Mouse (Mus musculus): Measurements from ENCODE around the gene Cygb. TPM values are rescaled to one million over a fixed set of nuclear protein-coding genes. Genes with fewer than 3 reads are reported as not detected.
"Not testable (repeated sequence)": the region's sequence is repeated elsewhere in the genome, so short reads cannot be mapped to it uniquely, and the experiment has no call there.

The Cygb gene
- polyA plus RNA-seq, 1 experiment: 18.3 TPM

DNA sequence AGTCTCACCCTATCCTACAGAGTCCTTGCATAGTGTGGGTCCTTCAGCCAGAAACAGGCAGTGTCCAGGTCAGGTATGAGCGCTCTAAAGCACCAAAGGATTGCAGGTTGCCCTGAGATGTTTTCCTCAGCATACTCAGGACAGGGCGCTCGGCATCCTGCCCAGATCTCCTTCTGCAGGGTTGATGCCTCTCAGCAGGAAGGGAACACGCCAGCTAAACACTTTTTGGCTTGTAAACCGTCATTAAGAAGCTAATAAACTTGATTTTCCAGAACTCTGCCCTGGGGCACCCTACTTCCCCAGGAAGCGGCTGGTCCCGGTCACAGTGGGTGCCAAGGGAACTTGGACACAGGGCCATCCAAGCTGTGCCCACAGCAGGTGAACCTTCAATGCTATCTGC is 35.0 kb downstream of the Cygb start:
- DNase-seq (ENCODE audit: low read depth): no peak
- TF ChIP-seq POLR2A (IDR thresholded peaks at IDR 0.05; ENCODE audit: borderline replicate concordance, extremely low read depth, insufficient read depth, insufficient read length, poor library complexity, severe bottlenecking) (no peak), CTCF (IDR thresholded peaks at IDR 0.05; ENCODE audit: borderline replicate concordance, extremely low read depth, insufficient read depth, insufficient read length) (no peak)

DNA sequence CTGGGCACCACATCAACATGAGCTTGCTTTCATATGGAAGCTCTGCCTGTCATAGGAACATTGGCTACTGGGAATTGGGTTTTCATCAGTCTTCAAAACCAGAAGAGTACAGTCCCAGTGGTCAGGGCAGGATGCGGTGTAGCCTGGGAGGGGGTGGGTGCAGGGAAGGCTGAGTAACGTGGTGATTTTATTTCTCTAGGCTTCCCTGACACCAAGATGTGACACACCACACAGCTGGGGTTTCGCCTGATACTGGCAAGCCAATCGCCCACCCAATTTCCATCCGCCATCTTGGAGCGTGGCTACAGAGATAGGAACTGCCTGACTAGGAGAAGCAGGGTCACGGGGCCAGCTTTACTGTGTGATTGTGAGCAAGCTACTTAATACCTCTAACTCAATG is 35.4 kb downstream of the Cygb start:
- no peak for DNase-seq (ENCODE audit: low read depth)
- TF ChIP-seq CTCF (IDR thresholded peaks at IDR 0.05; ENCODE audit: borderline replicate concordance, extremely low read depth, insufficient read depth, insufficient read length) (no peak), POLR2A (IDR thresholded peaks at IDR 0.05; ENCODE audit: borderline replicate concordance, extremely low read depth, insufficient read depth, insufficient read length, poor library complexity, severe bottlenecking) (no peak)

DNA sequence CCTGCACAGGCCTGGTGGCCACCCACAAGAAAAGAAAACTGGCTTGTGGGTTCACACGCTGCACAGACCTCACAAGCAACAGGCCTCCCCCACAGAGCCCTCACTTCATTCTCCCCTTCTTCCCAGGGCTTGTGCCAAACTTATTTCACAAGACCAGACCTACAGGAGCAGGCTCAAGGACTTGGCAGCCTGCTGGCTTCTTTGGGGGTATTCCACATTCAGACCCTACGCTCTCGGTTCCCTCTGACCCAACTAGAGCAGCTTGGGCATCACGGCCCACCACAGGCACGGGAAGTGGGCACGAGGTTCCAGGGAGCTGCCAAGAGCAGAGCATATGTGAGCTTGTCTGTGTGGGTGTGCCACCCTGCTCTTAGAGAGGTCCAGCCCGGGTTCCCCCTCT is 36.5 kb downstream of the Cygb start:
- TF ChIP-seq CTCF (IDR thresholded peaks at IDR 0.05; ENCODE audit: borderline replicate concordance, extremely low read depth, insufficient read depth, insufficient read length): no peak
- no peak for TF ChIP-seq POLR2A (IDR thresholded peaks at IDR 0.05; ENCODE audit: borderline replicate concordance, extremely low read depth, insufficient read depth, insufficient read length, poor library complexity, severe bottlenecking)
- DNase-seq (ENCODE audit: low read depth): no peak

DNA sequence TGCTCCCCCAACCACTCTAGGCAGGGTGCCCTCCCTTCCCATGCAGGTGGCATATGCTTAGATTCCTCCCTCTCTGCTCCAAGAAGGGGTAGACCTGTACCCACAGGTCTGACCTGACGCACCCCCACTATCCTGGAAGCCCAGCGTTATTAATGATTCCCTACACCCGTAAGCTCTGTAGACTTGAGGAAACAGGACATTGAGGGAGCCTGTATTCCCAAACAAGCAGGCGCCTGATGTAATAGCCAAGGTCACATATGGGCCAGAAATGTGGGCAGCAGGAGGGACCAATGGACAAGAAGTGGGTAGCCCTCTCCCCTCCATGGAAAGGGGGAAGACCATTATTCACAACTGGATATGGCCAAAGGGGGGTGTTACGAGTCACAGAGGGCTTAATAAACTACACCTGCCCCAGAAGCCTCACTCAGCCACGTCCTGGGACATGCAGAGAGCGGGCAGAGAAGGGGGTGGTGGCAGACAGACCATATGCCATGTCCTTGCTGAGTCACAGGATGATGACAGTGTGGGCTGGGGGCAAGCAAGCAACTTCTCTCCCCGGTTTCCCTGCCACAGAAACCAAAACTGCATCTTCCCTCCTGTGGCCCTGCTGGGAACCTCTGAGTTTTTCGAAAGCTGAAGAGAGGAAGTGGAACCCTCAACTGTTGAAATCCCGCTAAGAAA is 37.5 kb downstream of the Cygb start:
- no peak for DNase-seq (ENCODE audit: low read depth)
- no peak for TF ChIP-seq CTCF (IDR thresholded peaks at IDR 0.05; ENCODE audit: borderline replicate concordance, extremely low read depth, insufficient read depth, insufficient read length)
- no peak for TF ChIP-seq POLR2A (IDR thresholded peaks at IDR 0.05; ENCODE audit: borderline replicate concordance, extremely low read depth, insufficient read depth, insufficient read length, poor library complexity, severe bottlenecking)

DNA sequence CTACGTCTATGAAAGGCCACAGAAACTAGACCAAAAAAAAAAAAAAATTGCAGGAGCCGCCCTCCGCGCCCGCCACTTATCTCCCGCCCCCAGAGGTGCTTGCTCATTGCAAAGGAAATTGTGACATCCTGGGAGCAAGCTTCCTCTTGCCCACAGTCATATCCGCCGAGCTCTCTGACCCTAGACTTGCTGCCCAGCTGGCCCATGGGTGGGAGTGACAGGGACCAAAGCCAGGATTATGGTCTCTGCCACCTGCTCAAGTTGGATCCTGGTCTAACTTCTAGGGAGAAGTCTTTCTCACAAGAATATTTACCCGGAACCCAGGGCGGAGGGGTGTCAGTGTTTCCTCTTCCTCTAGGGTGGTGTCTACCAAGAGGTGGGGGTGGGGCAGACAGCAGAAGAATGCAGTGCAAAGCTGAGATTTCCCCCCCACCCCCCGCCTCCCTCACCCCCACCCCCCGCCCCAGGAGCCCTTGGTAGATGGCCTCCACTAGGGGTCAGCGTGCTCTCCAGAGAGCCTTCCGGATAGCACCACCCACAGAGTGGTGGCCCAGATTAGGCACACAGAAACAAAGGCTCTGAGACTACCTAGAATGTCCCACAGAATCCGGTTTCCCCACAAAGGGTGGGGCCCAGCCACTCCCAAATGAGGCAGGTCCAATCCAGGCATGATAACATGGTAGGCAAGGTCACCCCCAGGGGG is 38.2 kb downstream of the Cygb start:
- DNase-seq (ENCODE audit: low read depth): no peak
- TF ChIP-seq POLR2A (IDR thresholded peaks at IDR 0.05; ENCODE audit: borderline replicate concordance, extremely low read depth, insufficient read depth, insufficient read length, poor library complexity, severe bottlenecking) (no peak), CTCF (IDR thresholded peaks at IDR 0.05; ENCODE audit: borderline replicate concordance, extremely low read depth, insufficient read depth, insufficient read length) (no peak)

DNA sequence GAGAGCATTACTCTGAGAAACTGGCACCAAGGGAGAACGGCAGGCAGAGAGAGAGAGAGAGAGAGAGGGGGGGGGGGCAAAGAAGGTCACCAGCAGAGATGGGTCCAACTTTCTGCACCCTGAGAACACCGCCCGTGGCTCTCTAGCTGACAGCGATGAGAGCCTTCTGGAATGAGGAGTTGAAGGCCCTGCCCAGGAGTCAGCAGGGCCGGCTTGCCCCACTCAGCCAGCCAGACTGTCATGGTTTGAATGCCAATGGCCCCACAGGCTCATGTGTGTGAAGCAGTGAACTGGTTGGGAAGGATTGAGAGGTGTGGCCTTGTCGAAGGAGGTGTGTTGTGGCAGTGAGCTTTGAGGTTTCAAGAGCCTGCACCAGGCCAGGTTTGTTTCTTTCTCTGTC is 40.9 kb downstream of the Cygb start:
- TF ChIP-seq POLR2A (IDR thresholded peaks at IDR 0.05; ENCODE audit: borderline replicate concordance, extremely low read depth, insufficient read depth, insufficient read length, poor library complexity, severe bottlenecking) (no peak), CTCF (IDR thresholded peaks at IDR 0.05; ENCODE audit: borderline replicate concordance, extremely low read depth, insufficient read depth, insufficient read length) (no peak)
- DNase-seq (ENCODE audit: low read depth): no peak

DNA sequence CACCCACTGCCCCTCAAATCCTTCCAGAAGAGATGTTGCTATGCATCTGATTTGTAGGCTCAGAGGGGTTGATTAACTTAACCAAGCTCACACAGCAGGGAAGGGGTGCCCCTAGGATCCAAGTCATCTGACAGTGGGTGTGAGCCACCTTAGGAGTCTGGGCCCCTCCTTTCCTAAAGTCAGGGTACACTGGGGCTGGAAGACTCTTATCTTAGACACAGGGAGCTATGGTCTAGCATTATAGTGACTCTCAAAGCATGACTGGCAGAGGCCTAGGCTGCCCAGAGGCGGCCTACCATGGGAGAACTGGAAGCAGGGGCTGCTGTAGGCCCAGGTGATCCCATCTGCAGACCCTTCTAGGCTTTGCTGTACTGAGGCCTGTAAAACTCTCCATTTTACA is 41.6 kb downstream of the Cygb start:
- no peak for TF ChIP-seq CTCF (IDR thresholded peaks at IDR 0.05; ENCODE audit: borderline replicate concordance, extremely low read depth, insufficient read depth, insufficient read length)
- no peak for TF ChIP-seq POLR2A (IDR thresholded peaks at IDR 0.05; ENCODE audit: borderline replicate concordance, extremely low read depth, insufficient read depth, insufficient read length, poor library complexity, severe bottlenecking)

DNA sequence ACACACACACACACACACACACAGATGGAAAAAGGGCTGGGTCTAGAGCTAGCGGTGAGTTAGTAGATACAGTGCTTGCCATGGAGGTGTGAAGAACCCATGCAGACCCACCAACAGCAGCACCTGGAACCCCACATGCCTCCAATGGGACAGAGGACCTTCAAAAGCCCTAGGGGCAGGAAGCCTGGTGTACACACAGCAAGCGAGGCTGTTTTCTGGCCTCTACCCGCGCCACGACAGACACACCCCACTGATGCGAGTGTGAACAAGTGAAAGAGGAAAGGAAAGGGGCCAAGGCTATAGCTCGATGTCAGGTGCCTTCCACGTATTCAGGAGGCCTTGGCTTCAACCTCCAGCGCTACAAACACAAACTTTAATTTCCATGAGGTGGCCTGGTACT is 42.2 kb downstream of the Cygb start:
- TF ChIP-seq POLR2A (IDR thresholded peaks at IDR 0.05; ENCODE audit: borderline replicate concordance, extremely low read depth, insufficient read depth, insufficient read length, poor library complexity, severe bottlenecking): no peak
- TF ChIP-seq CTCF (IDR thresholded peaks at IDR 0.05; ENCODE audit: borderline replicate concordance, extremely low read depth, insufficient read depth, insufficient read length): no peak
- no peak for DNase-seq (ENCODE audit: low read depth)

More for the DNA sequence above, 41.6 kb downstream of the Cygb start:
- DNase-seq (ENCODE audit: low read depth): no peak

DNA sequence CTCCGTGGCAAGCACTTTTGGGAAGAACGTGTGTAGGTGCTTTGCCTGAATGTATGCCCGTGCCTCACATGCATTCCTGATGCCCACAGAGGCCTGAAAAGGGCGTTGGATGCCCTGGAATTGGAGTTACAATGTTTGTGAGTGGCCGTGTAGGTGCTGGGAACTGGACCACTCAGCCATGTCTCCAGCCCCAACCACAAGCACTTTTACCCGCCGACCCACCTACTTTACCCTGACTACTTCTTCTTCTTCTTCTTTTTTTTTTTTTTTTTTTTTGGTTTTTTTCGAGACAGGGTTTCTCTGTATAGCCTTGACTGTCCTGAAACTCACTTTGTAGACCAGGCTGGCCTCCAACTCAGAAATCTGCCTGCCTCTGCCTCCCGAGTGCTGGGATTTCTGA is 42.9 kb downstream of the Cygb start:
- not testable (repeated sequence) for DNase-seq (ENCODE audit: low read depth)

DNA sequence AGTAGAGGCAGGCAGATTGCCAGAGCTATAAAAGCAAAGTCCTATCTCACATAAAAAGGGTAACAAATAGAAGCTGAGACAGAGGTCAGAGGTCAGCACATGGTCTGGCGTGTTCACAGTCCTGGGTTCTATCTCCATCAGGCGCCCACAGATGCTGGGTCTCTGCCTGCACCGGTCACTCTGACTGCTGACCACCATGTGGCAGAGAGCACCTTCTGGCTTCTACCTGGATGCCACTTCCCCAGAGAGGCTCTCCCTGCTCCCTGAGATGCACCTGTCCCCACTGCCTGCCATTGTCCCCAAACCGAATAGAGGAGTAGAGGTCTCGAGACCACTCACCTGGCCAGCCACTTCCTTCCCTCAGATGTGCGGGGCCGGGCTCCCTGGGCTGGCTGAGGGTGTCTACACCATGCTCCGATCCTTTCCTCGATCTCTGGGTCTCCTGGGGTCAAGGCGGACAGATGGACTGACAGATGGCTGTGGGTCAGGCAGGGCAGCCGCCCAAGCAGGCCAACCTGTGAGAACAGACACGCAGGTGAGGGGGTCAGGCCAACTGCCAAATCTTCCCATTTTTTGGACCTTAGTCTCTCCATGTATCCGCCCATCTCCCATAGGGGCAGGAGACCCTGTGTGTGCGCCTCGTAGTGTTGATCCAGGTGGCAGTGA is 44.0 kb downstream of the Cygb start:
- no peak for DNase-seq (ENCODE audit: low read depth)
- TF ChIP-seq CTCF (IDR thresholded peaks at IDR 0.05; ENCODE audit: borderline replicate concordance, extremely low read depth, insufficient read depth, insufficient read length): no peak
- no peak for TF ChIP-seq POLR2A (IDR thresholded peaks at IDR 0.05; ENCODE audit: borderline replicate concordance, extremely low read depth, insufficient read depth, insufficient read length, poor library complexity, severe bottlenecking)

DNA sequence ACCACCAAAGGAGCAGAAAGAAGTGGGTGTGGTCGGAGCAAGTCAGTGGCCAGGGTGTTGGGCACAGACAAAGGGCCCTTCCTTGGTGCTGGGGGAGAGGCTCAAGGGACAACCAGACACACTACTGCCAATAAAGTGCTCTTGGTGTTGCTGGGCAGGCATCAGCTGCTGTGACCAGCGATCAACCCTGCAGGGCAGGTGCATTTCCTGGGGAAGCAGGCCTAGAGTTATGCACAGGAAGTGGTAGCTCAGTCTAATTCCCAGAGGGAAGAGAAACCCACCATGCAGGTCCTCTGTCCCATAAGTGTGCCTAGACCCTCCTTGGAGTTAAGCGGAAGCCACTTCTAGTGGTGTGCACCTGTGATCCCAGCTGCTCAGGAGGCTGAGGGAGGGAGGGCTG is 46.4 kb downstream of the Cygb start:
- TF ChIP-seq CTCF (IDR thresholded peaks at IDR 0.05; ENCODE audit: borderline replicate concordance, extremely low read depth, insufficient read depth, insufficient read length): no peak
- no peak for TF ChIP-seq POLR2A (IDR thresholded peaks at IDR 0.05; ENCODE audit: borderline replicate concordance, extremely low read depth, insufficient read depth, insufficient read length, poor library complexity, severe bottlenecking)
- DNase-seq (ENCODE audit: low read depth): no peak

DNA sequence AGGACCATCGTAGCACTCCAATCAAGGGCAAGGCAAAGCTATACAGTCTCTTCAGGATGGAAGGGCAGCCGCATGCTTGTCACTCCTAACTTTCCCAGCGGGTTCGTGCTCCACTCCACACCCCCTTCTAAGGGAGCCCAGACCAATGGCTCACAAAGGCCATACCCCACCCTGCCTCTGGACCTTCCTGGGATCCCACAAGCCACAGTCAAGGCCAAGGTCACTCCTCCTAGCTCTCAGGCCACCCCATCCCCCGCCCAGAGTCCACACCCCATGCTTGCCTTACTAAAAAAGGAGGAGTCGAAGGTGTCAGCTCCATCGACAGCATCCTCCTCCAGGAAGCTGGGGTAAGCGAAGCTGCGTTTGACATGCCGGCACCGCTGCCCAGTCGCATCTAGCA is 50.0 kb downstream of the Cygb start:
- no peak for DNase-seq (ENCODE audit: low read depth)
- TF ChIP-seq POLR2A (IDR thresholded peaks at IDR 0.05; ENCODE audit: borderline replicate concordance, extremely low read depth, insufficient read depth, insufficient read length, poor library complexity, severe bottlenecking) (no peak), CTCF (IDR thresholded peaks at IDR 0.05; ENCODE audit: borderline replicate concordance, extremely low read depth, insufficient read depth, insufficient read length) (no peak)

Measured in brain, embryonic 14.5 days (tissue).